Mouse (Mus musculus) lung, postnatal 0 days (tissue): ENCODE measurements around the gene Vti1b. TPM values are rescaled to one million over a fixed set of nuclear protein-coding genes. Genes with fewer than 3 reads are reported as not detected.
A peak's percentile ranks its signal among the peaks of the same experiment; 100 is the strongest.
"Not testable (repeated sequence)": the region's sequence is repeated elsewhere in the genome, so short reads cannot be mapped to it uniquely, and the experiment has no call there.

Experiments
- ATAC-seq: fragments of 200-750 bp; cut with Nextera tagmentation; 2 replicates; pipeline ENCODE4 v1.8.0; 2017; ENCODE audit warnings: moderate library complexity
- DNase-seq: peaks from one replicate; pipeline ENCODE4 v3.0.0-alpha.2; 2016; ENCODE audit warnings: low spot score
- H3K27ac ChIP-seq: fragments of 300-500 bp; sonication (generic); 2 replicates; pipeline ENCODE4 v1.5.1; 2014; ENCODE audit warnings: antibody characterized with exemption, mild to moderate bottlenecking, low read length, mixed read lengths
- H3K27me3 ChIP-seq: fragments of 300-500 bp; sonication (generic); replicated peaks from 2 replicates; pipeline ENCODE4 v1.6.1; 2014; ENCODE audit warnings: low read length, mixed read lengths; ENCODE audit not compliant: insufficient read depth
- H3K36me3 ChIP-seq: fragments of 300-500 bp; sonication (generic); 2 replicates; pipeline ENCODE4 v1.6.1; 2014; ENCODE audit warnings: low read length, mixed read lengths; ENCODE audit not compliant: insufficient read depth
- H3K4me1 ChIP-seq: fragments of 300-500 bp; sonication (generic); 2 replicates; pipeline ENCODE4 v1.6.1; 2014; ENCODE audit warnings: antibody characterized with exemption, low read depth, low read length, mixed read lengths; ENCODE audit not compliant: insufficient read depth
- H3K4me2 ChIP-seq: fragments of 300-500 bp; sonication (generic); replicated peaks from 2 replicates; pipeline ENCODE4 v1.6.1; 2014; ENCODE audit warnings: low read depth, mild to moderate bottlenecking, low read length, moderate library complexity, mixed read lengths
- H3K4me3 ChIP-seq: fragments of 300-500 bp; sonication (generic); 2 replicates; pipeline ENCODE4 v1.5.1; 2014; ENCODE audit warnings: low read depth, low read length
- H3K9ac ChIP-seq: fragments of 300-500 bp; sonication (generic); replicated peaks from 2 replicates; pipeline ENCODE4 v1.6.1; 2014; ENCODE audit warnings: low read depth, mild to moderate bottlenecking
- H3K9me3 ChIP-seq: fragments of 300-500 bp; sonication (generic); 2 replicates; pipeline ENCODE4 v1.6.1; 2016; ENCODE audit warnings: low read length, mixed read lengths
- CTCF ChIP-seq: IDR thresholded peaks from 2 replicates; pipeline ENCODE4 v1.5.1; 2016; ENCODE audit warnings: antibody characterized with exemption, mild to moderate bottlenecking
- EP300 ChIP-seq: IDR thresholded peaks from 2 replicates; pipeline ENCODE4 v1.6.1; 2016; ENCODE audit warnings: antibody characterized with exemption, mild to moderate bottlenecking, control low read depth
- WGBS: fragments of 180-500 bp; shearing (Covaris S2); extraction: QIAGEN DNeasy Blood & Tissue Kit; methylation state at CpG from one replicate; pipeline ENCODE4 v1.1.7; 2014; 5-methylcytosine and 5-hydroxymethylcytosine counted together
- polyA plus RNA-seq: library from polyadenylated mRNA; unstranded; fragments of >200 nt; fragmentation: Nextera tagmentation; extraction: Ambion mirVana; gene quantifications from 2 replicates; pipeline ENCODE4 v1.2.1, GENCODE M21; 2015

Gene Vti1b
- polyA plus RNA-seq, 1 experiment from 2014 or later: 80.6 TPM

DNA sequence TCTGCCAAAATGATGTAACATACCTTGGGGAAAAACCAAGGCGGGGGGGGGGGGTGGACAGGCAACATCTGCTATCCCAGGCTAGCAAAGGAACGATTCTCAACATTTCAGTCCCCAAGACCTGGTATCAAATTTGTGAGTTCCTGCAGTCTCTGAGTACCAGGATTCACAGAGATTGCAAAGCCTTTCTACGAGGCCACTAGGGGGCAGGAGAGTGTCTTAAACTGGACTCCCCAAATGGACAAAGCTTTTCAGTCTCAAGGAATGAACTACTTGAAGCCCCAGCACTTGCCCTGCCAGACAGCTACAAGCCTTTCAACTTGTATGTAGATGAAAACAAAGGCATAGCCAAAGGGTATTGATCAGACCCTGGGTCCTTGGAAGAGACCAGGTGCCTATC lies 21.0 kb upstream of the Vti1b start:
- Histone ChIP-seq H3K9ac (no peak overlapping the region), H3K27ac (no peak overlapping the region), H3K4me1 (peaks cover 6% of the 10 kb centered on the region; the same call in 1 of the 2 replicates), H3K4me2 (no peak overlapping the region), H3K9me3 (no peaks in the 10 kb centered on the region), H3K36me3 (no peaks in the 10 kb centered on the region), H3K4me3 (no peak overlapping the region), H3K27me3 (no peaks in the 10 kb centered on the region)
- DNase-seq (peak; percentile 85), ATAC-seq (peak; percentile 17; the same call in 1 of the 2 replicates)
- 9% methylated on average over 3 of the region's 3 CpGs for WGBS
- TF ChIP-seq EP300 (no peak), CTCF (peak; percentile 82)

GRCm38 (mm10) chr12:79192193-79192592 lies 19.7 kb upstream of the Vti1b start, which contains the start of gene Rdh11:
TSS of gene Rdh11 (minus strand) at chr12:79192293.
- TF ChIP-seq EP300: no peak
- no peak for TF ChIP-seq CTCF
- no peak for ATAC-seq
- 62% methylated on average over 6 of the region's 6 CpGs for WGBS
- no peak for DNase-seq
- peak within 1 kb of the TSS; percentile 22 for H3K27ac ChIP-seq
- peak within 1 kb of the TSS; percentile 27; the same call in 1 of the 2 replicates for H3K9ac ChIP-seq
- no peaks in the 10 kb centered on the region for H3K27me3 ChIP-seq
- H3K36me3 ChIP-seq: 0 out of 2 replicates have a peak, but pooled peaks cover 9% of the 10 kb centered on the region
- peaks cover 6% of the 10 kb centered on the region; the same call in 1 of the 2 replicates for H3K4me1 ChIP-seq
- H3K4me3 ChIP-seq: peak within 1 kb of the TSS; percentile 51
- H3K9me3 ChIP-seq: no peaks in the 10 kb centered on the region
- H3K4me2 ChIP-seq: peak within 1 kb of the TSS; percentile 76

DNA sequence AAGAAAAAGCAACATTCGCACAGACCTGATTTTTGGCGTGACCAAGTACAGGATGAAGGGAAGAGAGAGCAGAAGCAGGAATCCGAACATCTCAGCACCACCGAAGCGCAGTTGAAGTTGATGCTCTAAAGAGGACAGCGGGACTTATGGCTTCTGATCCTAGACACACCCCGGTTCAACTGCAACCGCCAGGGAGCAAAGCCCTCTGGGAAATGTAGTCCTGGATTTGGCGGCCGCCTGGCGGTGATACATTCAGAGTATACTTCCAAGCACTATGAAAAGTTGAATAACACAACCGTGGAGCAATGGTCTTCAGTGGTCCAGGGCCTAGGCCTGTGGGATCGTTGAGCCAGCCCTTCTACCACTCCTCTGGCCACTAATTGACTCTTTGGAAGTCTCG lies 19.2 kb upstream of the Vti1b start:
- DNase-seq (peak; percentile 92), ATAC-seq (peak; percentile 89)
- Histone ChIP-seq H3K9me3 (no peaks in the 10 kb centered on the region), H3K4me3 (peak overlapping the region; percentile 51), H3K9ac (0 out of 2 replicates have a peak overlapping the region, but pooled peaks have one; percentile 27), H3K27me3 (no peaks in the 10 kb centered on the region), H3K4me1 (peaks cover 6% of the 10 kb centered on the region; the same call in 1 of the 2 replicates), H3K4me2 (peak overlapping the region; percentile 76), H3K36me3 (0 out of 2 replicates have a peak, but pooled peaks cover 9% of the 10 kb centered on the region), H3K27ac (peak overlapping the region; percentile 22; the same call in 1 of the 2 replicates)
- 5% methylated on average over 14 of the region's 14 CpGs for WGBS
- TF ChIP-seq CTCF: peak; percentile 75
- TF ChIP-seq EP300: no peak

- TF ChIP-seq CTCF (peak; percentile 43), EP300 (no peak)
Measured at GRCm38 (mm10) chr12:79190931-79191673, 18.6 kb upstream of the Vti1b start.

DNA sequence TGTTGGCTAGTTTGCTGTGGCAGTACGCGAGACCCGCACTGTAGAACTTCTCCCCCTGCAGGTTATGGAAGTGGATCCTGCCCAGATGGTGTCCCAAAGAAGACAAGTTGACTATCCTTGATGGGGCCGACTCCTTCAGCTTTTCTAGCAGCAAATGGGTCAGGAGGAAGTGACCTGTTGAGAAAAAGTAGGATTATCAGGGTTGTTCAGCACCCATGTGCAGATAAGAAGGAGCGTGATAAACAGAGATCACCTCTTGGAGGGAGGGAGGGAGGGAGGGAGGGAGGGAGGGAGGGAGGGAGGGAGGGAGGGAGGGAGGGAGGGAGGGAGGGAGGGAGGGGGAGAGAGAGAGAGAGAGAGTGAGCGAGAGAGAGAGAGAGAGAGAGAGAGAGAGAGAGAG lies 12.7 kb upstream of the Vti1b start:
- ATAC-seq, H3K4me3 ChIP-seq, DNase-seq, H3K9ac ChIP-seq, H3K4me1 ChIP-seq, H3K27ac ChIP-seq, H3K4me2 ChIP-seq, H3K27me3 ChIP-seq, H3K9me3 ChIP-seq: not testable (repeated sequence)
- H3K36me3 ChIP-seq: peaks cover 27% of the 10 kb centered on the region
- 84% methylated on average over 4 of the region's 6 CpGs for WGBS

More at GRCm38 (mm10) chr12:79190931-79191673, 18.6 kb upstream of the Vti1b start:
- H3K27ac ChIP-seq: peak overlapping the region; percentile 22
- H3K4me2 ChIP-seq: peak overlapping the region; percentile 76
- DNase-seq: peak; percentile 76
- H3K27me3 ChIP-seq: no peaks in the 10 kb centered on the region
- no peaks in the 10 kb centered on the region for H3K9me3 ChIP-seq
- under 1% methylated on average over 18 of the region's 18 CpGs for WGBS
- H3K36me3 ChIP-seq: 0 out of 2 replicates have a peak, but pooled peaks cover 9% of the 10 kb centered on the region
- H3K4me1 ChIP-seq: peaks cover 6% of the 10 kb centered on the region; the same call in 1 of the 2 replicates
- peak overlapping the region; percentile 27; the same call in 1 of the 2 replicates for H3K9ac ChIP-seq
- H3K4me3 ChIP-seq: peak overlapping the region; percentile 51
- ATAC-seq: peak; percentile 91

- Histone ChIP-seq H3K27me3 (no peaks in the 10 kb centered on the region), H3K4me1 (peaks cover 5% of the 10 kb centered on the region; the same call in 1 of the 2 replicates), H3K4me3 (no peak overlapping the region), H3K9me3 (no peaks in the 10 kb centered on the region), H3K4me2 (no peak overlapping the region), H3K9ac (no peak overlapping the region), H3K36me3 (0 out of 2 replicates have a peak, but pooled peaks cover 2% of the 10 kb centered on the region), H3K27ac (no peak overlapping the region)
- 94% methylated on average over 5 of the region's 5 CpGs for WGBS
- TF ChIP-seq EP300 (no peak), CTCF (no peak)
- ATAC-seq (no peak), DNase-seq (no peak)
Measured at GRCm38 (mm10) chr12:79175998-79176397, 3.5 kb upstream of the Vti1b start.
